Mouse (Mus musculus): ENCODE measurements around the gene Slc25a53. TPM values are rescaled to one million over a fixed set of nuclear protein-coding genes. Genes with fewer than 3 reads are reported as not detected.
A peak's percentile ranks its signal among the peaks of the same experiment; 100 is the strongest.
"Not testable (repeated sequence)": the region's sequence is repeated elsewhere in the genome, so short reads cannot be mapped to it uniquely, and the experiment has no call there.

Slc25a53 gene
- polyA plus RNA-seq, 2 experiments from 2014 or later, result 5.9 to 9.5 TPM

GRCm38 (mm10) chrX:136958300-136958699 lies 79.8 kb downstream of the Slc25a53 start:
- not testable (repeated sequence) for ATAC-seq

DNA sequence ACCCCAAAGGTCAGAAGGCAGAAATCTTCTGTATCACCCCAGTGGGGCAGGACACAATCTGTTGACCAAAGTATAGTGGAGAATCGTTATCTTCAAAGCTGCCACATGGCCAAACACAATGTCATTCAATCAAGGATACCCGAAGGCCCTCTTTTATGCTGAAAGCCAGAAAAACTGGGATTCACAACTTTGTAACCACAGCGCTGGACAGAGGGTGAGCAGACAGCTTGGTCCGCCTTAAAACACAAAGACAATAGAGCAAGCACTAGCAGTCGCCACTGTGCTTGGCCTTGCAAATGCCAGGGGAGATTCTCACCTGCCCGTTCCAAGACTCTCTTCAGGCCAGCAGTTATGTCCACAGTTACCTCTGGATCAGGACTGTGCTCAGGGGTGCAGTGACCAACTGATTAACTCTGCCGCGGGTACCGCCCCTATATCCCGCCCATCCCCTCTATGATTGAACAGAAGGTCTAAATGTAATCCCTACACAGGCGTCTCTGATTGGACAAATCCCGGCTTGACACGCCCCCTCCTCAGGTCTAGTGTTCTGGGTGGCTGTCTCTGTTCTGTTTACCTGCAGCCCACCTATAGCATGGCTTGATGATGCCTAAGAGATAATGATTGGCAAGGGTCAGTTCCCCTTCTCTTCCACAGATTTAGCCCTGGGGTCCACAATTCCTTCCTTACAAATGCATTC lies 80.4 kb downstream of the Slc25a53 start:
- peak; percentile 86 for ATAC-seq

GRCm38 (mm10) chrX:136937985-136938384 lies 100.1 kb downstream of the Slc25a53 start:
- ATAC-seq, result no peak

Other genes with a start within 250 kb of the Slc25a53 start
- 1 to 10 TPM; 2.1 to 3.2 TPM for gene Plp1, start 215.6 kb downstream of the Slc25a53 start, polyA plus RNA-seq (2017; shearing (Covaris generic))
- not detected for gene Rab9b, start 169.5 kb downstream of the Slc25a53 start, polyA plus RNA-seq (2017; shearing (Covaris generic))
- gene H2bfm, start 111.0 kb downstream of the Slc25a53 start, polyA plus RNA-seq (2017; shearing (Covaris generic)), result not detected
- gene Tmsb15b2, start 62.8 kb downstream of the Slc25a53 start, polyA plus RNA-seq (2017; shearing (Covaris generic)), result 10 to 100 TPM; 12.5 to 78.4 TPM
- gene Tmsb15l, start 61.4 kb downstream of the Slc25a53 start, polyA plus RNA-seq (2017; shearing (Covaris generic)), result 10 to 100 TPM in 1 of 2 experiments, 1 to 10 TPM in 1; 3.0 to 17.7 TPM
- 10 to 100 TPM; 24.2 to 27.3 TPM for gene Tmsb15b1, start 61.4 kb downstream of the Slc25a53 start, polyA plus RNA-seq (2017; shearing (Covaris generic))
- 10 to 100 TPM; 45.7 to 49.4 TPM for gene Zcchc18, start 45.1 kb downstream of the Slc25a53 start, polyA plus RNA-seq (2017; shearing (Covaris generic))
- 1 to 10 TPM; 3.3 to 6.2 TPM for gene Fam199x, start 11.3 kb upstream of the Slc25a53 start, polyA plus RNA-seq (2017; shearing (Covaris generic))
- not detected for gene Esx1, start 83.8 kb upstream of the Slc25a53 start, polyA plus RNA-seq (2017; shearing (Covaris generic))